Mouse (Mus musculus): ENCODE measurements at regions not wholly inside any gene's neighbourhood (a gene's known extent, or its start where the extent isn't known, plus 50 kb on each side); places are given as distances from the start of the nearest gene placed in this dataset.

- peak; percentile 25 for DNase-seq (ENCODE audit: low spot score)
- 19% methylated on average over 1 of the region's 1 CpGs for WGBS
- Histone ChIP-seq H3K4me1 (peaks cover 55% of the 10 kb centered on the region), H3K9me3 (no peaks in the 10 kb centered on the region), H3K27ac (replicated peaks) (peak overlapping the region; percentile 79), H3K4me3 (no peak overlapping the region), H3K36me3 (replicated peaks) (no peaks in the 10 kb centered on the region), H3K27me3 (replicated peaks; ENCODE audit: low read depth, poor library complexity, severe bottlenecking) (no peaks in the 10 kb centered on the region)
Measured at GRCm38 (mm10) chr1:186257611-186258010, 140.5 kb upstream of the Lyplal1 start.

DNA sequence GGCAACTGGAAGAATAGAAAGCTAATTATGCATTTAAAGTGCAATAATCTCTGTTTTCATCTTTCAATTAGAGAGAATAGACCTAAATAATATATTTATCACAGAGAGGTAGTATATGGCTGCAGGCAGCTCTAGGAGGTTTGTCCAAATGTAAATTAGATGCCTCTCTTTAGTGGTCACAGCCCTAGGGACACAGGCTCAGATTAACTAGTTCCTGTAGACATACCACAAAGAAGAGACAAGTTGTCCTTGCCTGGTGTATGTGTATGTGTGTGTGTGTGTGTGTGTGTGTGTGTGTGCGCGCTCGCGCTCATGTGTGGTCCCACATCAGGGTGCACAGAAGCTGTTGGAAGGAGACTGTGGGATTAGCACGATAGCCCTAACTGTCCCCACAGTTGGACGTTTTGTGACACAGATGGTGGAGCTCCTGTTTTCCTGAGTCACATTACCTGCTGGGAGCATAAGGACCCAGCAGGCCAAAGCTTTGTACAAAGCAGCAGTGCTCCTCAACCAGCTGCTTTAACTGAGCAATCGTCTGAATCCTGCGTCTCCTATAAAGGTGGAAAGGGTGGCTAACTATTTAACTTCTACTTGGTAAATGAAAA lies 138.5 kb upstream of the Lyplal1 start:
- Histone ChIP-seq H3K27ac (replicated peaks) (peak overlapping the region; percentile 74), H3K27me3 (replicated peaks; ENCODE audit: low read depth, poor library complexity, severe bottlenecking) (no peaks in the 10 kb centered on the region), H3K4me3 (no peak overlapping the region), H3K36me3 (replicated peaks) (no peaks in the 10 kb centered on the region), H3K9me3 (no peaks in the 10 kb centered on the region), H3K4me1 (peaks cover 50% of the 10 kb centered on the region)
- DNase-seq (ENCODE audit: low spot score) = no peak
- 67% methylated on average over 8 of the region's 8 CpGs for WGBS

GRCm38 (mm10) chr1:186254500-186254899 lies 137.4 kb upstream of the Lyplal1 start:
- Histone ChIP-seq H3K27me3 (replicated peaks; ENCODE audit: low read depth, poor library complexity, severe bottlenecking) (no peaks in the 10 kb centered on the region), H3K4me1 (peaks cover 55% of the 10 kb centered on the region), H3K36me3 (replicated peaks) (no peaks in the 10 kb centered on the region), H3K9me3 (no peaks in the 10 kb centered on the region), H3K4me3 (no peak overlapping the region), H3K27ac (replicated peaks) (no peak overlapping the region)
- DNase-seq (ENCODE audit: low spot score) = no peak
- 75% methylated on average over 3 of the region's 3 CpGs for WGBS

- Histone ChIP-seq H3K27ac (replicated peaks) (no peak overlapping the region), H3K4me3 (no peak overlapping the region), H3K4me1 (peaks cover 52% of the 10 kb centered on the region), H3K36me3 (replicated peaks) (no peaks in the 10 kb centered on the region), H3K27me3 (replicated peaks; ENCODE audit: low read depth, poor library complexity, severe bottlenecking) (no peaks in the 10 kb centered on the region), H3K9me3 (no peaks in the 10 kb centered on the region)
- DNase-seq (ENCODE audit: low spot score) = no peak
- 83% methylated on average over 4 of the region's 4 CpGs for WGBS
Measured at GRCm38 (mm10) chr1:186252551-186252950, 135.4 kb upstream of the Lyplal1 start.

GRCm38 (mm10) chr1:186250316-186250715 lies 133.2 kb upstream of the Lyplal1 start:
- Histone ChIP-seq H3K36me3 (replicated peaks) (no peaks in the 10 kb centered on the region), H3K27ac (replicated peaks) (no peak overlapping the region), H3K27me3 (replicated peaks; ENCODE audit: low read depth, poor library complexity, severe bottlenecking) (no peaks in the 10 kb centered on the region), H3K4me1 (peaks cover 30% of the 10 kb centered on the region), H3K9me3 (no peaks in the 10 kb centered on the region), H3K4me3 (no peak overlapping the region)
- peak; percentile 36 for DNase-seq (ENCODE audit: low spot score)
- 38% methylated on average over 4 of the region's 4 CpGs for WGBS

DNA sequence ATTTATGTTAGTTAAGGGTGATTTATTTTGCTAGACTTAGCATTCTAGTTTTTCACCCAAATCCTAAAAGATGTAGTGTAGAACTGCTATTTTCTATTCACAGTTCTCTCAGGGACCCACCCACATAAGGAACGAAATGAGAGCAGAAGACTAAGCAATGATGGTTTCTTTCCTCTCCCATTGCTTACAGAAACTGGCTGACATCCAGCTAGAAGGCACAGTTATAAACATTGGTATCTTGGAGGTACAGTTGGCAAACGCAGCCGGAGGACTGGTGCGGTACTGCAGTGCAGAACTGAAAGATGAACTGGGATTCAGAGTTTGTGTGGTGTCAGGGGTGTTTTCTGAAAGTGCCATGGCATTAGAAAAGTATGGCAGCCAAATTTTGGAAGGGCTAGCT lies 132.1 kb upstream of the Lyplal1 start:
- no peak overlapping the region for H3K27ac ChIP-seq (replicated peaks)
- no peaks in the 10 kb centered on the region for H3K36me3 ChIP-seq (replicated peaks)
- no peak for DNase-seq (ENCODE audit: low spot score)
- no peak overlapping the region for H3K4me3 ChIP-seq
- peaks cover 19% of the 10 kb centered on the region for H3K4me1 ChIP-seq
- no peaks in the 10 kb centered on the region for H3K27me3 ChIP-seq (replicated peaks; ENCODE audit: low read depth, poor library complexity, severe bottlenecking)
- no peaks in the 10 kb centered on the region for H3K9me3 ChIP-seq
- 92% methylated on average over 4 of the region's 4 CpGs for WGBS

GRCm38 (mm10) chr1:186245723-186246440 lies 128.8 kb upstream of the Lyplal1 start:
- WGBS = 76% methylated on average over 7 of the region's 7 CpGs
- no peak overlapping the region for H3K27ac ChIP-seq (replicated peaks)
- no peaks in the 10 kb centered on the region for H3K36me3 ChIP-seq (replicated peaks)
- no peaks in the 10 kb centered on the region for H3K9me3 ChIP-seq
- no peak overlapping the region for H3K4me3 ChIP-seq
- H3K4me1 ChIP-seq = peaks cover 11% of the 10 kb centered on the region
- no peak for DNase-seq (ENCODE audit: low spot score)
- H3K27me3 ChIP-seq (replicated peaks; ENCODE audit: low read depth, poor library complexity, severe bottlenecking) = no peaks in the 10 kb centered on the region

- Histone ChIP-seq H3K4me3 (no peak overlapping the region), H3K27me3 (replicated peaks; ENCODE audit: low read depth, poor library complexity, severe bottlenecking) (no peaks in the 10 kb centered on the region), H3K36me3 (replicated peaks) (no peaks in the 10 kb centered on the region), H3K4me1 (peaks cover 12% of the 10 kb centered on the region), H3K27ac (replicated peaks) (no peak overlapping the region), H3K9me3 (no peaks in the 10 kb centered on the region)
- DNase-seq (ENCODE audit: low spot score) = no peak
- WGBS = 93% methylated on average over 2 of the region's 2 CpGs
Measured at GRCm38 (mm10) chr1:186241112-186241511, 124.0 kb upstream of the Lyplal1 start.

DNA sequence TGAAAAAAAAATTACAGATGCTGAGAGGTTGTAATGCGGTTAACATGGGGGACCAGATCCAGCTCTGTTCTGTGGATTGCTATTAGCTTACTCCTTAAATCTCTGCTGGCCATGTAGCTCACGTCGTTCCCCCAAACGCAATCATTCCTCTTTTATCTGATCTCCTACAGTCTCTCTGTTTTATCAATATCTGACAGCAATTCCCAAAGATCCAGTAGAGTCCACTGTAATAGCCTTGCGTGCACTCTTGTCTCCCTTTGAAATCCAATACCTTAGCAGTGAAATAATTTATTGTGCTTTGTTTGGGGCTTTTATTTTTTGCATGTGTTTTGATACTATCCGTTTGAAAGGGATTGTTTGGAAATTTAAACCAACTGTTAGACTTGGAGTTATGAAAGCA lies 120.4 kb upstream of the Lyplal1 start:
- WGBS = 66% methylated on average over 6 of the region's 6 CpGs
- H3K36me3 ChIP-seq (replicated peaks) = no peaks in the 10 kb centered on the region
- no peaks in the 10 kb centered on the region for H3K27me3 ChIP-seq (replicated peaks; ENCODE audit: low read depth, poor library complexity, severe bottlenecking)

DNA sequence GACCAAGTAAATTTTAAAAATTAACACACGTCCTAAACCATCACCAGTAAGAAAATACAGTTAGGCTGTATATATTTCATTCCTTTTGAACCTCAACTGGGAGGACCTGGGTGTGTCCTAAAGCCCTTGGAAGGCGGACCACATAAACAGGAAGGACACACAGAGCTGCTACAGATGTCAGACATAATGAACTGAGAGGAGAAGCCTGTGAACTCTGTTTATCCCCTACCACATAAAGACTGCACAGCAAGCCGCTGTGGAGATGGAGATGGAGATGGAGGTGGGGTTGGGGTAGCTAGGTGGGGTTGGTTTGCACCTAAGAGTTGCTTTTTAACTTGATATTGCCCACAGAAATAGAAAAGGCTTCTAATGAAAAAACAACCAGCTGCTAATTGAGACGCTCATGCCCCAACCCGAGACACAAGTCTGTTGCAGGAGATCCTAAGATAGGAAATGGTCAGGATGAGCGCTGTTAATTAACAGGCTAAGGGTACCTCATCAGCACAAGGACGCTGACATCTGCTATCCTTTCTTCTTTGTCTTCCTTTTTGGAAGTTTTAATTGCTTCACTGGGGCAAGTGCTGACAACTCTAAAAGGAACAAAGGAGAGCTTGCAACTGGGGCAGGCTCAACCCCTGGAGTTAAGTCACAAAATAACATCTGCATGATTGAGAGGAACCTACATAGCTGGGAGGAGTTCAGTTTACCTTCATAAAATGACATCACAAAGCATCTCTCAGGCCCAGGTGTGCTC lies 119.3 kb upstream of the Lyplal1 start:
- no peaks in the 10 kb centered on the region for H3K36me3 ChIP-seq (replicated peaks)
- no peak overlapping the region; the same call in 1 of the 2 replicates for H3K27ac ChIP-seq (replicated peaks)
- 58% methylated on average over 7 of the region's 7 CpGs for WGBS
- H3K9me3 ChIP-seq = no peaks in the 10 kb centered on the region
- H3K27me3 ChIP-seq (replicated peaks; ENCODE audit: low read depth, poor library complexity, severe bottlenecking) = no peaks in the 10 kb centered on the region
- H3K4me1 ChIP-seq = peaks cover 12% of the 10 kb centered on the region
- H3K4me3 ChIP-seq = no peak overlapping the region
- no peak for DNase-seq (ENCODE audit: low spot score)

More for the DNA sequence above, 120.4 kb upstream of the Lyplal1 start:
- no peak for DNase-seq (ENCODE audit: low spot score)
- Histone ChIP-seq H3K9me3 (no peaks in the 10 kb centered on the region), H3K27ac (replicated peaks) (no peak overlapping the region), H3K4me3 (no peak overlapping the region), H3K4me1 (peaks cover 12% of the 10 kb centered on the region)

GRCm38 (mm10) chr1:186234536-186234935 lies 117.4 kb upstream of the Lyplal1 start:
- Histone ChIP-seq H3K36me3 (replicated peaks) (no peaks in the 10 kb centered on the region), H3K4me3 (no peak overlapping the region), H3K9me3 (no peaks in the 10 kb centered on the region), H3K4me1 (peaks cover 12% of the 10 kb centered on the region), H3K27ac (replicated peaks) (no peak overlapping the region), H3K27me3 (replicated peaks; ENCODE audit: low read depth, poor library complexity, severe bottlenecking) (no peaks in the 10 kb centered on the region)
- DNase-seq (ENCODE audit: low spot score) = no peak
- WGBS = 65% methylated on average over 6 of the region's 6 CpGs

- DNase-seq (ENCODE audit: low spot score) = no peak
- Histone ChIP-seq H3K27me3 (replicated peaks; ENCODE audit: low read depth, poor library complexity, severe bottlenecking) (no peaks in the 10 kb centered on the region), H3K27ac (replicated peaks) (no peak overlapping the region)
Measured at GRCm38 (mm10) chr1:186230476-186230875, 113.4 kb upstream of the Lyplal1 start.

More at GRCm38 (mm10) chr1:186230476-186230875, 113.4 kb upstream of the Lyplal1 start:
- Histone ChIP-seq H3K4me1 (peaks cover 3% of the 10 kb centered on the region; the same call in 1 of the 2 replicates), H3K9me3 (peaks cover 2% of the 10 kb centered on the region; the same call in 1 of the 2 replicates), H3K4me3 (no peak overlapping the region), H3K36me3 (replicated peaks) (no peaks in the 10 kb centered on the region)
- WGBS = 79% methylated on average over 5 of the region's 5 CpGs

Measured in embryonic facial prominence, embryonic 10.5 days (tissue).